Mouse (Mus musculus): ENCODE results near the gene Grn. TPM values are rescaled to one million over a fixed set of nuclear protein-coding genes. Genes with fewer than 3 reads are reported as not detected.

Grn gene
- total RNA-seq, 2 experiments from 2014 or later = 161 to 189 TPM

DNA sequence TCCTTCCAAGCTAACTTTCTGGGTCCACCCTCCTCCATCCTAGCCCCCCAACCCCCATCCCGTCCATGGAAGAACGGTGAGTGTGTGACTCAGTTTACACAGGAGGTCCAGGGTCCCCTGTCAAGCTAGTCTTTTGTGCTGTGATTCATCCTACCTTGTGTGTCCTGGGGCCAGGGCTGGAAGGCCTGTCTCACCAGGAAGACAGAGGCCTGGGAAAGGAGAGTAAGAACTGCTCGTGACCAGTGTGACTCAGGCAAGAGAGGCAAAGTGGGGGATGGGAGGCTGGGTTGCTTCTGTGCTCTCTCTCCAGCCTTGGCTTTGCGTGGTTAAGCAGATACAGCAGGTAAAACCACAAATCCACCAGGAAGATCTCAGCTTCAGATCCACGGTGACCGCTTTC is 5.4 kb upstream of the Grn start:
- peak; percentile 54 for DNase-seq

DNA sequence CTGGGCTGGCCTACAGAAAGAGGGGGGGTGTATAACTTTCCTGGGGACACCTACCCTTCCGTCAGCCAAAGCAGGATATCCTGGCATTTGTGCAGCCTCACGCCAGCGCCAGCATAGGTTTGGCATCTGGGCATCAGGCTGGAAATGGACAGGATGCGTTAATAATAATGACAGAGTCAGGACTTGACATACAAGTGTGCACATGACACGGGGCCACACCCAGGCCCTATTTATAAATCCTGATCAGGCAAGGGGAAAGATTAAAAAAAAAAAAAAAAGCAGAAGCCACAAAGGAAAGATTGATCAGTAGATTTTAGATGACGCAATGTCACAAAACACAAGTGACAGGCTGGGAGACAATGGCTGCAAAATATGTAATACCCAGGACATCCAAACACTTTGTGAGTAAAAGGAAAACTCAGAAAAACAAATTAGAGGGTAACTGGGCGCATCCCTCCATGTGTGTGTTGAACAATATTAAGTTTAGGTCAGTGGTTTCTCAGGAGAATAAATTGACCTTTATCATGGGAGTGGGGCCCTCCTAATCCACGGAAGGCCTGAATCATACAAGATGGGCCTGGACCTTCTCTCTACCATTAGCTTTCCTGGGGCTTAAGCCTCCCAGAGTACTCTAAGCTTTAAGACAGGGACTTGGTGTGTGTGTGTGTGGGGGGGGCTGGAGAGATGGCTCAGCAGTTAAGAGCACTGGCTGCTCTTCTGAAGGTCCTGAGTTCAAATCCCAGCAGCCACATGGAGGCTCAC is 4.4 kb upstream of the Grn start:
- DNase-seq = peak; percentile 18

DNA sequence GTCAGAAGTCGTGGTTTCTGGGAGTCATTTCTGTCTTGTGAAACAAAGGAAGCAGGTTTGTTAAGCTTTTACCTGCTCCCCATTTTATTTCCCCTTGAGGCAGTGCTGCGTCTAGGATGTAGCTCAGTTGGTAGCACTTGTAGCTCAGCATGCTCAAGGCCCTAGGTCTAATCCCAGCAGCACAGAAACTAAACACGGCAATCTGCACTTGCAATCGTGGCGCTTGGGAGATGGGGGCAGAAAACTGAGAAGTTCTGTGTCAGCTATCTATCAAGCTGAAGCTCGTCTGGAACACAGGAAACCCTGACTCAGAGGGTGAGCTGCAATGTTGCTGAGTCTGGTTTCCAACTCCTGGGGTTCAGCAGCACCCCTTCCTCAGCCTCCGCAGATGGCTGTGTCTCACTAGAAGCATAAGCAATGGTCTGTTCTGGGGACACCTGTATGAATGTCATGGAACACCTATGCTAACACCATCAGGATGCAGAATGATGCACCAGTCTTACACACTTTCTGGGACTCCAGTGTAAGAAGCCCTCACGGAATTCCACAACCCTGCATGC is 1.1 kb upstream of the Grn start:
- DNase-seq = no peak

DNA sequence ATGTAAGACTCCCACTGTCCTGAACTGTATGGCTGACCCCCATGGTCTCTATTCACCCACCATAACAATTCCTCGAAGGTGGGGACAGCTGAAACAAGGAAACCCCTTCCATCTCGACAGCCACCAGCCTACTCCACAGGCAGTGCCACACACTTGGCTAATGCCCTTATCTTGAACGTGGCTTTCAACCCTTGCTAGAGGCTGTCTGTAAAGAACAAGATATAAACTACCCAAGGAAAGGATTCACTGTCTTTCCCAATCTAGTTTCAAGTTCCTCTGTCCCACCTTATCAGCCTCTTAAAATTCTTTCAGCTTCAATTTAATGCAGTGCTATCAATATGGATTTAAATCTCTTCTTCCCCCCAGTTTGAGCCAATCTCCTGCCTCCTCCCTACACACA is 564 bp upstream of the Grn start:
- DNase-seq = no peak

DNA sequence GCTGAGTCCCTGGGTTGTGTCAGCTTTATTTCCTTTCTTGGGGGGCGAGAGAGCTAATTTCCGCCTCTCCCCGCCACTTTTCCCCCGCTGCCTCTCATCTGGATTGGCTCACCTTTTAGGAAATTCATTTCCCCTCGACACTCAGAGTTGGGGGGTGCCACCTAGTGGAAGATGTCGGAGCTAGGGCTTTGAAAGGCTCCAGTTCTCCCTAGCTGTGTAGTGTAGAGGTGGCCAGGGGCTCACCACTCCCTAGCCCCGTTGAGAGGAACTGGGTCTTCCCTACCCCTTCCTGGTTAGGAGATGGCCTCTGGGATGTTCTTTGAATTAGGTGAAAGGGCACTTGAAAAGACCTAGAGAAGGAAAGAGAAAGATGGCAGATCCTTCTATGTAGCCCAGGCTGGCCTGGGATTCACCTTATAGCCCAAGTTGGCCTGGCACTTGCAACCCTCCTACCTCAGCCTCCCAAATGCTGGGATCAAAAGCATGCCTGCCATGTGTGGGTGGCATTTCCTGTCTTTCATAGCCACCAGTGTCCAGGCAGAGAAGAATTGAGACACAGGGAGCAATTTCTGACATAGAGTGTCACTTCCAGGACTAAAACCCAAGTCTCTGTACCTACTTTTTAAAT is 1.0 kb downstream of the Grn start:
- peak; percentile 88 for DNase-seq

DNA sequence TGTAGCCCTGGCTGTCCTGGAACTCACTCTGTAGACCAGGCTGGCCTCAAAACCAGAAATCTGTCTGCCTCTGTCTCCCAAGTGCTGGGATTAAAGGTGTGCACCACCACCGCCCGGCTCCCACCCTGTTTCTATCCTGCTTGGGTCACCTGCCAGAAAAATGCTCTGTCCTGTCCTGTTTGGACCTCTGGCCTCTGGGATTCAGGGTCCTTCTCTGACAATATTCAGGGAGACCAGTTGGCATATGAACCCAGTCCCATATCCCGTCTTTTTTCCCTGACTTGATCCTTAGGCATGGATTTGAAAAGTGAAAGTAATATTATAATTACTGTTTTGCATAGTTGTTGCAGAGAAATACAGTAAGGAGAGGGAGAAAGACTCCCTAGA is 1.6 kb downstream of the Grn start:
- DNase-seq = no peak

DNA sequence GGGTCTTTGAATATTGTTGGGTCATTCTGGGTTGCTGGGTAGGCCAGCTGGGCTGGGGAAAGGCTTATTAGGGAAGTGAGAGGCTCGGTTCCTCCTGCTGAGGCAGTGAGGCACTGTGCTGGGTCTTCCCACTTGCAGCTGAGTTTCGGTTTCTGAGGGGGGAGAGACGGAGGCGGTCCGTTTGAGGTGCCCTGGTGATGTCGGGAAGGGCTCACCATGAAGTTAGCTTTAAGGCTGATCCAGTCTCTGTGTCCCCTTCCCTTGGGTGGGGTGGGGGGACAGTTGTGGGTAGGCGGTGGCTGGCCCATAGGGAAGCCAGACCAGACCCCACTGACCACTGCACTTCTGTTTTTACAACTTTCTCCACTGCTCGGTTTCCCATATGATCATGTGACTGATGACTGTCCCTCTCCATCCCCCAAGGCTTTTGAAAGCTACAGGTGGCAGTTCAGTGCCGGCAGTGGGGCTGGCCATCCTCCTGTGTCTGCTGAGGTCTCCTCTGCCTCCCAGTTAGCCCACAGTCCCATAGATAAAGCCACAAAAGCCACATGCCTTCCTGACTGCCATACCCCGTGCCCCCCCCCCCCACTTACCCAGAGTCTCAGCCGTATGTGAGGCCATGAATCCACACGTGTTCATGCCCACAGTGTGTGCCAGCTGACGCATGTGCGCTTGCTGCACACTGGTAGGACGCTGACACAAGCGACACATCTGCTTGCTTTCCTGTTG is 2.2 kb downstream of the Grn start:
- DNase-seq = peak; percentile 28

DNA sequence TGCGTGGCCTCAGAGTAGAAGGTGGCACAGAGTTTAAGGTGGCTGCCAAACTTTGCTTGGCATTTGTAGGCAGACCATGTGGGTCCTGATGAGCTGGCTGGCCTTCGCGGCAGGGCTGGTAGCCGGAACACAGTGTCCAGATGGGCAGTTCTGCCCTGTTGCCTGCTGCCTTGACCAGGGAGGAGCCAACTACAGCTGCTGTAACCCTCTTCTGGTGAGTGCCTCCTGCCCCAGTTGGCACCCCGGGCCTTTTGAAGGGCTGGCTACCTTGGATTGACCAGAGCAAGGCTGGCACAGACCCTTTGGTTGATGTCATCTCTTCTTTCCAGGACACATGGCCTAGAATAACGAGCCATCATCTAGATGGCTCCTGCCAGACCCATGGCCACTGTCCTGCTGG is 2.8 kb downstream of the Grn start:
- DNase-seq = peak; percentile 86

DNA sequence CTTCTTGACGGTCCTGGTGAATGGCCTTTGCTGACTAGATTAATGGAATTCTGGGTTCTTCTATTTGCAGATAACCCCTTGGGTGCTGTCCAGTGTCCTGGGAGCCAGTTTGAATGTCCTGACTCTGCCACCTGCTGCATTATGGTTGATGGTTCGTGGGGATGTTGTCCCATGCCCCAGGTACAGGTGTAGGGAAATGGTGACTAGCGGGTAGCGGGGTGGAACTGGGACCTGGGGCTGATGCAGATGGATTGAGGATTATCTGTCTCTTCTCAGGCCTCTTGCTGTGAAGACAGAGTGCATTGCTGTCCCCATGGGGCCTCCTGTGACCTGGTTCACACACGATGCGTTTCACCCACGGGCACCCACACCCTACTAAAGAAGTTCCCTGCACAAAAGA is 3.8 kb downstream of the Grn start:
- no peak for DNase-seq

DNA sequence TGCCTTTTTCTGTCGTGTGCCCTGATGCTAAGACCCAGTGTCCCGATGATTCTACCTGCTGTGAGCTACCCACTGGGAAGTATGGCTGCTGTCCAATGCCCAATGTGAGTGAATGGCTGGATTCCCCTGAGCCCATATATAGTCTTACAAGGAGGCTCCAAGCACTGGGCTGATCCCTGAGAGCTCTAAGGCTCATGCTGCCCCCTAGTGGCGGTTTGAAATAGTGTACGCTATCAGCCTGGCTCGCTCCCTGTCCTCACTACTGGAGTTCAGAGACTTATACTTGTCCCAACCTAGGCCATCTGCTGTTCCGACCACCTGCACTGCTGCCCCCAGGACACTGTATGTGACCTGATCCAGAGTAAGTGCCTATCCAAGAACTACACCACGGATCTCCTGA is 4.3 kb downstream of the Grn start:
- peak; percentile 93 for DNase-seq

DNA sequence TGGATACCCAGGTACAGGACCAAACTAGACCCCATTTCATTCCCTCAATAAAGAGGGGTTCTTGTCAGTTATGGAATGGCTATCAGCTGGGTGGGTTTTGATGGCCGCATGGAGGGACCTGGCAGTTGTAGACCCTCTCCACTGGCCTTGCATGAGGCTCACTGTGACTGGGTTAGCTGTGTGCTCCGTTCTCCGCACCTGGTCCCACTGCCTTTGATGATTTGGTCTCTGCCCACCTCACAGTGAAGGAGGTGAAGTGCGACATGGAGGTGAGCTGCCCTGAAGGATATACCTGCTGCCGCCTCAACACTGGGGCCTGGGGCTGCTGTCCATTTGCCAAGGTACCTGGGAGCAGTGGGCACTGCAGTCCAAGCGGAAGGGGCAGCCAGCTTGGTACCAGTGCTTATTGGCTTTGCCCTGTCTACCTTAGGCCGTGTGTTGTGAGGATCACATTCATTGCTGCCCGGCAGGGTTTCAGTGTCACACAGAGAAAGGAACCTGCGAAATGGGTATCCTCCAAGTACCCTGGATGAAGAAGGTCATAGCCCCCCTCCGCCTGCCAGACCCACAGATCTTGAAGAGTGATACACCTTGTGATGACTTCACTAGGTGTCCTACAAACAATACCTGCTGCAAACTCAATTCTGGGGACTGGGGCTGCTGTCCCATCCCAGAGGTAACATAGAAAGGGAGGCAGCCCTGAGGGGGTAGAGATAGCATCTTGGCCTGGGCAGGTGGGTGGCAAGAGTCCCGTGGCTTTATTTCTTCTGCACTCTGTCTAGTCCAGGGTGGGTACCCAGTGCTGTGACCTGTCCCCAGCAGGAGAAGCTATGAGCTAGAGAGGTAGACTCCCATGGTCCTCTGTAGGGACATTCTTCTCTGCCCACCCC is 4.9 kb downstream of the Grn start:
- DNase-seq = no peak

DNA sequence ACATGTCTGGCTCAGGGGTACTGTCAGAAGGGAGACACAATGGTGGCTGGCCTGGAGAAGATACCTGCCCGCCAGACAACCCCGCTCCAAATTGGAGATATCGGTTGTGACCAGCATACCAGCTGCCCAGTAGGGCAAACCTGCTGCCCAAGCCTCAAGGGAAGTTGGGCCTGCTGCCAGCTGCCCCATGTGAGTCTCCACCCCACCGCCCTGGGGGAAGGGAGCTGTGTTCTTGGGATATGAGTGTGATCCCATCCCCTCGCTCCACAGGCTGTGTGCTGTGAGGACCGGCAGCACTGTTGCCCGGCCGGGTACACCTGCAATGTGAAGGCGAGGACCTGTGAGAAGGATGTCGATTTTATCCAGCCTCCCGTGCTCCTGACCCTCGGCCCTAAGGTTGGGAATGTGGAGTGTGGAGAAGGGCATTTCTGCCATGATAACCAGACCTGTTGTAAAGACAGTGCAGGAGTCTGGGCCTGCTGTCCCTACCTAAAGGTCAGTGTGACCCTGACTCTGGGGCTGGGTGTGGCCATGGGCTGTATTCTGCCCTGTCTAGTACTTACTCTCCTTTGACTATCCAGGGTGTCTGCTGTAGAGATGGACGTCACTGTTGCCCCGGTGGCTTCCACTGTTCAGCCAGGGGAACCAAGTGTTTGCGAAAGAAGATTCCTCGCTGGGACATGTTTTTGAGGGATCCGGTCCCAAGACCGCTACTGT is 5.8 kb downstream of the Grn start:
- peak; percentile 73 for DNase-seq

DNA sequence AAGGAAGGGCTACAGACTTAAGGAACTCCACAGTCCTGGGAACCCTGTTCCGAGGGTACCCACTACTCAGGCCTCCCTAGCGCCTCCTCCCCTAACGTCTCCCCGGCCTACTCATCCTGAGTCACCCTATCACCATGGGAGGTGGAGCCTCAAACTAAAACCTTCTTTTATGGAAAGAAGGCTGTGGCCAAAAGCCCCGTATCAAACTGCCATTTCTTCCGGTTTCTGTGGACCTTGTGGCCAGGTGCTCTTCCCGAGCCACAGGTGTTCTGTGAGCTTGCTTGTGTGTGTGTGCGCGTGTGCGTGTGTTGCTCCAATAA is 6.3 kb downstream of the Grn start:
- DNase-seq = peak; percentile 38

DNA sequence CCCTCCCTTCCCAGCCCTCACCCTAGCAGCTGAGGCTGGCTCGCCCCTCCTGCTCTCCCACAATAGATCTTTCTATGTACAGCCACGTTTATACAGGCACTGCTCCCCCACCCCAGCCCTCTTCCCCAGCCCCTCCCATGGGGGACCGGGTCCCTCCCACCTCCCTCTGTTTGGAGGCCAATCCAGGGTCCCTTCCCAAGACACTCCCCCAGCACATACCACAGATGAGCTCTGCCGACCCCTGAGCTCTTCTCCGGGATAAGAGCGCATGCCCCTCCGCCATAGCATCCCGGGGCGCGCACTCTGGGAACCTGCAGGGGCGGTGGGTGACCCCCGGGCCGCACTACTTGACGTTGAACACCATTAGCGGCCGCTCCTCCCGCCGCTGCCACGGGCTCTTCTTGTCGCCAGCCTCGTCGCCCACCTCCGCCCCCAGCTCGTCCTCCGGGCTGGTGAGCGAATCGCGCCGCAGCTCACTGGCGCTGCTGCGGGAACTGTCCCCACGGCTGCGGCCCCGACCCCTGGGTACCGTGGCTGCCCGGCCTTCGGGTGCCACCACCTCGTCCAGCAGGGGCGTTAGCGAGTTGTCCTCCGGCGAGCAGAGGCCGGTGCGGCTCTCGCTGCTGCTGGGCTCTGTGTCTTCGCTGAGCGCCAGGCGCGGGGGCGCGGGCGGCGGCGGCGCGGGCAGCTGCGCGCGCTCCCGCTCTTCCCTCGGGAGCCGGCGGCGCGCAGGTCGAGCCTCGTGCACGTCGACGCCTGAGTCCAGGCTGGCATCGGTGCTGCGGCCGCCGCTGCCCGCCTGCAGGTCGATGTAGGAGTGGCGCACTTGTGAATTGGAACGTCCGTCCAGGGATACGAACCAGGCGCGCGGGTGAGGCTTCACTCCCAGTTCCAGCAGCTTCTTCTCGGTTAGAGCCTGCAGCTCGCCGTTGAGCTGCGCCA is 7.3 kb downstream of the Grn start:
- DNase-seq = peak; percentile 86

DNA sequence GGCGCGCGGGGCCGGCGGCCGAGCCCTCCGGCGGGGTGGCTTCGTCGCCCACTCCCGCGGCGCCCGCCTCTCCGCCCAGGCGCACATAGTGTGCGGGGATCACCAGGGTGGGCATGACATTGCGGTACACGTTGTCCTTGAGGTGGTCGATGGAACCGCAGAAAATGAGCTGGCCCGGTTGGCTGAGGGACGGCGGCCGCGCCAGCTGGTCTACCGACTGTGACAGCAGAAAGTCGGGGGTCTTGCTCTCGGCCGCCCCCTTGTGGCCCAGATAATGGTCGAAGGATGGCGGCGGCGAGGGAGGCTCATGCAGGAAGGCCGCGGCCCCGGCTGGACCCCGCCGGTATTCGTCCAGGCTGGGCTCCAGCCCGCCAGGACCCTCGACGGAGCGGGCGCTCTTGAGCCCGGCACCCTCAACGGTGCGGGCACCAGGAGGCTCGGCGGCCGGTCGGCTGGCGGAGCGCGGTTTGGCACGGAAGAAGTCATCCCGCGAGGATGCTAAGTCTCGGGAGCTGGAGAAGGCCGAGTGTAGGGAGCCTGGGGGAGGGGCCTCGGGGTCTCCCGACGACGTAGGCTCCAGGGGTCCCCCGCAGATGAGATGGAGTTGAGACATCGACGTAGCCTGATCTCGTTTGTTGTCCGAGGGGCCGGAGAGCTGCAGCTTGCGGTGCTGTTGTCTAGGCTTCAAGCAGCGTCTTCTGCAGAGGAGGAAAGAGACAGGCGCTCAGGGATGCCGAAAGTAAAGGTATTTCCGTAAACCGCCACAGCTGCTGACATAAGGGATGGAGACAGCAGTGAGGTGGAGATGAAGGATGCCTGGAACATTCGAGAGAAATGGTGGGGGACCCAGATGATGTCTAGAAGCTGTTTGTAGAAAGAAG is 8.3 kb downstream of the Grn start:
- peak; percentile 94 for DNase-seq

DNA sequence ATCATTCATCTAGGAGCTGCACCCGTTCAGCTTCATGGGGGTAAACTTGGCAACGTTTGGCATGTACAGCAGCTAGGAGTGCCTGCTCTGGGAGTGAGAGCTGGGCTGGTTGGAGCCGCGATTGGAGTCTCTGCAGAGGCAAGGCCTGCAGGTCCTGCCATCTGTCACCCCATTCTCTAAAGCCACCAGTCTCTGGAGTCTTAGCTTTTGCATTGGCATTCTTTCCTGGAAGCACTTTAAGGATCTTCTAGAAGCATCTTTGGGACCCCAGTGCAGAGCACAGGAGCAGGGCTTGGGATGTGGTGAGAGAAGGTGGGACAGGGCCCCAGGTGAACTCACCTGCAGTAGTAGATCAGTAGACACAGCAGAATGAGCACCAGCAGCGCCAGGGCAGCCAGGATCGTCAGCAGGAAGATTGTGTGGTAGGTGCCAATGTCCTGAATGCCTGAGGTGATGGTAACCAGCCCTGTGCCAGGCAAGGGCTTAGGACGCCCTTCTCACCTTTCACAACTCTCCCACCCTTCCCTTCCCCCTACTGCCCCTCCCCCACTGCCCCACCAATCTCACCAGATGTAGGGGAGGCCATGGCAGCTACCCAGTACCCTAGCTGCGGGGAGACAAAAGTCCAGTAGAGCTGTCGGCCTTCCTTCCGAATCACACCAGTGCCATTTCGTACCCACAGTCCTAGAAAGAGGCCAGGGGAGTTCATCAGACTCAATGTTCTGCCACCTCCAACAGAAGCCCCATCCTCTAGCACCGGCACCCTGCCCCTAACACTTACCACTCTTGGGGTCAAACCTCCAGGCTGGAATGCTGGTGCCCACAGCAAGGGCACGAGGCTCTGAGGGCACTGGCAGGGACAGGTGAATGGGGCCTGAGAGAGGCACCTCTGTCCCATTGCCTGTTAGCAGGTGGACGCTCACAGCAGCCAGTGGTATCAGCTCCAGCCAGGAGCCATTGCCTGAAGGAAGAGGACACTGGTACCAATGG is 9.3 kb downstream of the Grn start:
- DNase-seq = no peak

DNA sequence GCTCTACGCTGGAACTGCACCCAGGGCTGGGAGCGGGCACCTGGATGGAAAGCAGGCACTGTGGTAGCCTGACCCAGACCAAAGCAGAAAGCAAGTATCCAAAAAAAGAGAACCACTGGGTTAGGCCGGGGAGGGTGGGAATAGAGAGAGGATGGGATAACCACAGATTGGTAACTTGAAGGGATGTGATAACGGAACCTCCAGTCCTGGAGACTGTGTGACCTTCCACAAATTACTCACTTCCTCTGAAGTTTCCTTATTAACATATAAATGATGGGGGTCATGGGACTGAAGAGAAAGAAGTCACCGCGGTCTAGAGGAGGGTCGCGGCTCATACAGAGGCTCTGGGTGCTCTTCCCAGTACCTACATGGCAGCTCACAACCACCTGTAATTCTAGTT is 10.1 kb downstream of the Grn start:
- no peak for DNase-seq

DNA sequence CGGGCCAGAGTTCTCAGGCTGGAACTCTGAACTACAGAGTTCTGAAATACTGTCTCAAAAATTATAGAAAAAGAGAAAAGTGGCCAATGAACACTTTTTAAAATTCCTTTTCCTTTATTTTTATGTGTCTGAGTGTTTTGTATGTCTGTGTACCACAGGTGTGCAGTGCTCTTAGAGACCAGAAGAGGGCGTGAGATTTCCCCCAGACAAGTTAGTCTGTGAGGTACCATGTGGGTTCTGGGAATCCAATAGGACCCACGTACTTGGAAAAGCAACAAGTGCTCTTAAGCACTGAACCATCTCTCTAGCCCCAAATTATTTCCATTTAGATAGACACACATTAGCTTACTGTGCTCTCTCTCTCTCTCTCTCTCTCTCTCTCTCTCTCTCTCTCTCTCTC is 11.3 kb downstream of the Grn start:
- DNase-seq = no peak
